Mouse (Mus musculus): Measurements from ENCODE around the gene Klk1b21. TPM values are rescaled to one million over a fixed set of nuclear protein-coding genes. Genes with fewer than 3 reads are reported as not detected.
"Not testable (repeated sequence)": the region's sequence is repeated elsewhere in the genome, so short reads cannot be mapped to it uniquely, and the experiment has no call there.

Klk1b21 gene
- not detected in 2 replicates for polyA plus RNA-seq (2015; fragmentation: Nextera tagmentation; extraction: Ambion mirVana)

DNA sequence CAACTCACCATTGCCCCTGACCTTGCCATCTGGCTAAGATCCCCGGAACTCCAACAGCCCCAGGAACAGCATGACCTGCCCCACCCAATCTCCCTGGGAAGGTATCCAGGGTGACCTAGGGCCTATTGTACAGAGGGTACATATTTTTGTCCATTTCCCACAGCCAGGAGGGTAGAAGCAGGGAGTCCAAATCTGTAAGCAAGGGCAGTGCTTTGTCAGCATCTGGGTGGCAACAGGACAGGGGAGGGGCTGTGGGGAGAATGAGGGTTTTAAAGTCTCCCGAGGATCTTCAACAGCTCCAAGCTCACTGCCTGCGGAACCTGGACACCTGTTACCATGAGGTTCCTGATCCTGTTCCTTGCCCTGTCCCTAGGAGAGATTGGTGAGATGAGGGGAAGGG, at the start of gene Klk1b21:
Gene Klk1b21, plus strand, starts transcription at position 301 of the 400 bp plus-strand sequence.
- not testable (repeated sequence) for H3K36me3 ChIP-seq; H3K9me3 ChIP-seq (replicated peaks); H3K4me1 ChIP-seq (replicated peaks); H3K27ac ChIP-seq; ATAC-seq (replicated peaks; ENCODE audit: insufficient number of reproducible peaks, insufficient read depth, low FRiP score, low read depth); H3K4me2 ChIP-seq; H3K27me3 ChIP-seq; H3K4me3 ChIP-seq; H3K9ac ChIP-seq
- 72% methylated on average over 3 of the region's 3 CpGs for WGBS

DNA sequence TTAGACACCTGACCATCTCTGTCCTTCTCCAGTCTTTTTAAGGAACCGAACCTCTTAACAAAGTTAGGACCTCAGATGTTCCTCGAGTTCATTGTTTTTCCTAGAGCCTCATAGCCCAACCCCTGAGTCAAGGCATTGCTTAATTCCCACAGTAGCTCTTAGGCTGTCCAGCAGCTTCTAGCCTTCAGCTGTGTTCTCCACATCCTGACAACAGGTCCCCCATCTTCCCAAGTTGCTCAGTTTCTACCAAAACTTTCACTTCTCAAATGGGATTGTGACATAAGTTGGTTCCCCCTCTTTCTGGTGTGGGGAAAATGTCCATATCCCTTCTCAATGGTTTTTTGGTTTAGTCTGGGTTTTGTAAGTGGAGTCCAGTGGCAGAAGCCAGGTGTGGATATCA, 30.0 kb upstream of the Klk1b21 start:
- H3K27ac ChIP-seq: no peak overlapping the region

DNA sequence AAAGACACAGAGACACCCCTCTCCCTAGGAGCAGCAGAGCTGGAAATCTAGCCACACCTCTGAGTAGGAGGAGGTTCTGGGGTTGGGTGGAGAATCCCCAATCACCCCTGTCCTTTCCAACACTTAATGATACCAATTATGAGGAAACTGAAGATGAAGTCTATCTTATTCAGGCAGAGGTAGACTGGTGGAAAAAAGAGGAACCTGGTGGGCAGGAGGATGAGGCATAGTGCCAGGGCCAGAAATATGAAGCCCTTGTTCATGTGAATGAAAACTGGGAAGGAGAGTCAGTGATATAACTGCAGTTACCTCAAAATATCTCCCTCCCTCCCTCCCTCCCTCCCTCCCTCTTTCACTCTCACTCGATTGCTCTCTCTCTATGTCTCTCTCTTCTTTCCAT, 24.4 kb upstream of the Klk1b21 start:
- ATAC-seq (replicated peaks; ENCODE audit: insufficient number of reproducible peaks, insufficient read depth, low FRiP score, low read depth): no peak
- H3K27me3 ChIP-seq: no peaks in the 10 kb centered on the region
- H3K27ac ChIP-seq: no peak overlapping the region
- no peak overlapping the region for H3K4me2 ChIP-seq
- H3K9ac ChIP-seq: no peak overlapping the region
- no peaks in the 10 kb centered on the region for H3K9me3 ChIP-seq (replicated peaks)
- no peaks in the 10 kb centered on the region for H3K36me3 ChIP-seq
- no peaks in the 10 kb centered on the region for H3K4me1 ChIP-seq (replicated peaks)
- no peak overlapping the region for H3K4me3 ChIP-seq
- WGBS: 20% methylated on average over 1 of the region's 1 CpGs

More for the DNA sequence above, 30.0 kb upstream of the Klk1b21 start:
- Histone ChIP-seq H3K27me3 (no peaks in the 10 kb centered on the region), H3K9me3 (replicated peaks) (no peaks in the 10 kb centered on the region), H3K9ac (no peak overlapping the region), H3K4me3 (no peak overlapping the region), H3K36me3 (no peaks in the 10 kb centered on the region), H3K4me2 (no peak overlapping the region), H3K4me1 (replicated peaks) (no peaks in the 10 kb centered on the region)
- ATAC-seq (replicated peaks; ENCODE audit: insufficient number of reproducible peaks, insufficient read depth, low FRiP score, low read depth): no peak
- 73% methylated on average over 2 of the region's 2 CpGs for WGBS

DNA sequence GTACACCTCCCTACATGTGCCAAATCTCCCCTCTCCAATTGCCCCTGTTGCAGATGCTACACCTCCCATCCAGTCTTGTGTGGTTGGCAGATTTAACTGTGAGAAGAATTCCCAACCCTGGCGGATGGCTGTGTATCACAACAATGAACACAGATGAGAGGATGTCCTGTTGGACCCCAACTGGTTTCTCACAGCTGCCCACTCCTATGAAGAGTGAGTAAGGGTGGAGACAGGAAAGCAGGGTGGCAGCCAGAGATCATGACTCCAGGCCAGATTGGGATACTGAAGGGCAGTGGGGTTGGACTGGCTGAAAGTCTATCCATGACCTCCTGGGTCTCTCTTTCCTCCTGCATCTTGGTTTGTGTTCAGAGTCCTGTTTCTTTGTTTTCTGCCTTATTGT, 6.0 kb upstream of the Klk1b21 start:
- Histone ChIP-seq H3K9ac (no peak overlapping the region), H3K27ac (no peak overlapping the region), H3K4me3 (no peak overlapping the region), H3K36me3 (no peaks in the 10 kb centered on the region), H3K4me2 (no peak overlapping the region), H3K27me3 (no peaks in the 10 kb centered on the region), H3K4me1 (replicated peaks) (no peaks in the 10 kb centered on the region), H3K9me3 (replicated peaks) (no peaks in the 10 kb centered on the region)
- 71% methylated on average over 1 of the region's 1 CpGs for WGBS
- ATAC-seq (replicated peaks; ENCODE audit: insufficient number of reproducible peaks, insufficient read depth, low FRiP score, low read depth): no peak

DNA sequence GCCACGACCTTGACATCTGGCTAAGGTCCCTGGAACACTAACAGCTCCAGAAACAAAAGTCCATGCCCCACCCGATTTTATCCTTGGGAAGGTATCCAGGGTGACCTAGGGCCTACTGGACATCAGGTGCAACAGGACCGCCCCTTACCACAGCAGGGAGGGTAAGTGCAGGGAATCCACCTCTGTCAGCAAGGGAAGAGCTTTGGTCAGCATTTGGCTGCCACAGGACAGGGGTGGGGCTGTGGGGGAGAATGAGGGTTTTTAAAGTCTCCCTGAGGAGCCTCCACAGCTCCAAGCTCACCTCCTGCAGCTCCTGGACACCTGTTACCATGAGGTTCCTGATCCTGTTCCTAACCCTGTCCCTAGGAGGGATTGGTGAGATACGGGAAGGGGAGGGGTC, 10.2 kb downstream of the Klk1b21 start, which contains the start of gene Klk1b22:
Gene Klk1b22, plus strand, starts transcription at position 301 of the 400 bp plus-strand sequence.
- H3K9me3 ChIP-seq (replicated peaks): no peaks in the 10 kb centered on the region
- H3K27ac ChIP-seq: no peak within 1 kb of the TSS
- no peaks in the 10 kb centered on the region for H3K36me3 ChIP-seq
- WGBS: 59% methylated on average over 4 of the region's 4 CpGs
- no peak for ATAC-seq (replicated peaks; ENCODE audit: insufficient number of reproducible peaks, insufficient read depth, low FRiP score, low read depth)
- no peak within 1 kb of the TSS for H3K4me3 ChIP-seq
- no peaks in the 10 kb centered on the region for H3K4me1 ChIP-seq (replicated peaks)
- no peak within 1 kb of the TSS for H3K4me2 ChIP-seq
- no peaks in the 10 kb centered on the region for H3K27me3 ChIP-seq
- no peak within 1 kb of the TSS for H3K9ac ChIP-seq

DNA sequence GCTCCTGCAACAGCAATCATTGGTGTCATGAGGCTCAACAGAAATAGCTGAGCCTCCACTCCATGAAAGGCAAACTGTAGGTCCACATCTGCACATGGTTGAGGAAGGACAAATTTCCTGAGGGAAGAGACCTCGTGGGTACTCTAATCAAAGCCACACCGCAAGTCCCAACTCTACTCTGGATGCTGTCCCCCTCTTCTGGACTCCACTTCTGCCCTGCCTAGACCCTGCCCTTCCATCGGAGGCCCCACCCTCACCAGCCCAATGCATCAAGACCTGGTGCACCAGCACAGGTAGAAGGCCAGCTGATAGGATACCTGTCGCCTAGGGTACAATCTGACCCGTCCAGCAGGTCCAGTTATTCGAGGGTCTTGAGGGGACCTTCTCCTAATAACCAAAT, 21.3 kb downstream of the Klk1b21 start:
- Histone ChIP-seq H3K4me1 (replicated peaks) (no peaks in the 10 kb centered on the region), H3K4me3 (no peak overlapping the region), H3K9me3 (replicated peaks) (no peaks in the 10 kb centered on the region), H3K9ac (no peak overlapping the region), H3K4me2 (no peak overlapping the region), H3K36me3 (no peaks in the 10 kb centered on the region), H3K27ac (no peak overlapping the region), H3K27me3 (no peaks in the 10 kb centered on the region)
- ATAC-seq (replicated peaks; ENCODE audit: insufficient number of reproducible peaks, insufficient read depth, low FRiP score, low read depth): no peak
- 78% methylated on average over 6 of the region's 6 CpGs for WGBS

DNA sequence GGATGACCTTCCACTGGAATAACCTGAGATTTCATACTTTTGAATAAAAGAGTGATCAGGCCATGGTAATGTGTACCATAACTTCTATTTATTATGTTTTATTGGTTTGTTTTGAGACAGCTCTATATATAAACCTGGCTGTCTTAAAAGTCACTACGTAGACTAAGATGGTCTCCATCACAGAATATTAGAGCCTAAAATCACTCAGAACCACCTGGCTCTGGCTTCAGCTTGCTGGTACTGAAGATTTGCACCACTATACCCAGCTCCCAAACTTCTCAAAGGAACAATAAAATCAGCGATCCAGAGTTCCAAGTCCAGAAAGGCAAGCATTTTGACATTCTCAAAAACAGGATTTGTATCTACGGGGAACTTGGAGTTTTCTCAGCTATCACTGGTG, 34.3 kb downstream of the Klk1b21 start, which contains the start of gene Klk1b16:
Gene Klk1b16, plus strand, starts transcription at position 301 of the 400 bp plus-strand sequence.
- no peak for ATAC-seq (replicated peaks; ENCODE audit: insufficient number of reproducible peaks, insufficient read depth, low FRiP score, low read depth)
- no peak within 1 kb of the TSS for H3K4me2 ChIP-seq
- no peaks in the 10 kb centered on the region for H3K36me3 ChIP-seq
- H3K9me3 ChIP-seq (replicated peaks): no peaks in the 10 kb centered on the region
- 80% methylated on average over 3 of the region's 3 CpGs for WGBS
- H3K27me3 ChIP-seq: no peaks in the 10 kb centered on the region
- H3K4me1 ChIP-seq (replicated peaks): no peaks in the 10 kb centered on the region
- H3K9ac ChIP-seq: no peak within 1 kb of the TSS
- no peak within 1 kb of the TSS for H3K27ac ChIP-seq
- no peak within 1 kb of the TSS for H3K4me3 ChIP-seq

Other genes starting within 250 kb of the Klk1b21 start
- 0.18 TPM in 1 of 2 replicates, not detected in the other for gene Klk4, start 221.2 kb upstream of the Klk1b21 start, polyA plus RNA-seq (2015; fragmentation: Nextera tagmentation; extraction: Ambion mirVana)
- not detected in 2 replicates for gene Klk15, start 168.6 kb upstream of the Klk1b21 start, polyA plus RNA-seq (2015; fragmentation: Nextera tagmentation; extraction: Ambion mirVana)
- not detected in 2 replicates for gene Klk1b8, start 151.7 kb upstream of the Klk1b21 start, polyA plus RNA-seq (2015; fragmentation: Nextera tagmentation; extraction: Ambion mirVana)
- gene Klk1b1, start 135.6 kb upstream of the Klk1b21 start, polyA plus RNA-seq (2015; fragmentation: Nextera tagmentation; extraction: Ambion mirVana): not detected in 2 replicates
- gene Klk1b9, start 126.3 kb upstream of the Klk1b21 start, polyA plus RNA-seq (2015; fragmentation: Nextera tagmentation; extraction: Ambion mirVana): not detected in 2 replicates
- not detected in 2 replicates for gene Klk1b11, start 106.5 kb upstream of the Klk1b21 start, polyA plus RNA-seq (2015; fragmentation: Nextera tagmentation; extraction: Ambion mirVana)
- gene Klk1b26, start 90.2 kb upstream of the Klk1b21 start, polyA plus RNA-seq (2015; fragmentation: Nextera tagmentation; extraction: Ambion mirVana): not detected in 2 replicates
- not detected in 2 replicates for gene Klk1b27, start 50.0 kb upstream of the Klk1b21 start, polyA plus RNA-seq (2015; fragmentation: Nextera tagmentation; extraction: Ambion mirVana)
- gene Klk1b22, start 10.3 kb downstream of the Klk1b21 start, polyA plus RNA-seq (2015; fragmentation: Nextera tagmentation; extraction: Ambion mirVana): not detected in 2 replicates
- gene Klk1b16, start 34.4 kb downstream of the Klk1b21 start, polyA plus RNA-seq (2015; fragmentation: Nextera tagmentation; extraction: Ambion mirVana): not detected in 2 replicates
- gene Klk1b24, start 85.9 kb downstream of the Klk1b21 start, polyA plus RNA-seq (2015; fragmentation: Nextera tagmentation; extraction: Ambion mirVana): not detected in 2 replicates
- not detected in 2 replicates for gene Klk1b3, start 95.9 kb downstream of the Klk1b21 start, polyA plus RNA-seq (2015; fragmentation: Nextera tagmentation; extraction: Ambion mirVana)
- gene Klk1b4, start 105.1 kb downstream of the Klk1b21 start, polyA plus RNA-seq (2015; fragmentation: Nextera tagmentation; extraction: Ambion mirVana): not detected in 2 replicates
- gene Klk1b5, start 113.6 kb downstream of the Klk1b21 start, polyA plus RNA-seq (2015; fragmentation: Nextera tagmentation; extraction: Ambion mirVana): not detected in 2 replicates
- gene Klk1, start 123.0 kb downstream of the Klk1b21 start, polyA plus RNA-seq (2015; fragmentation: Nextera tagmentation; extraction: Ambion mirVana): 0.13 TPM in 1 of 2 replicates, not detected in the other
- 0.09 TPM in 1 of 2 replicates, not detected in the other for gene Gm36864, start 133.8 kb downstream of the Klk1b21 start, polyA plus RNA-seq (2015; fragmentation: Nextera tagmentation; extraction: Ambion mirVana)
- 0.62 and 1.1 TPM in 2 replicates for gene 1700028J19Rik, start 144.4 kb downstream of the Klk1b21 start, polyA plus RNA-seq (2015; fragmentation: Nextera tagmentation; extraction: Ambion mirVana)
- 59.5 and 86.8 TPM in 2 replicates for gene 2410002F23Rik, start 144.4 kb downstream of the Klk1b21 start, polyA plus RNA-seq (2015; fragmentation: Nextera tagmentation; extraction: Ambion mirVana)
- gene Acp4, start 155.1 kb downstream of the Klk1b21 start, polyA plus RNA-seq (2015; fragmentation: Nextera tagmentation; extraction: Ambion mirVana): not detected in 2 replicates
- gene Gm15517, start 159.1 kb downstream of the Klk1b21 start, polyA plus RNA-seq (2015; fragmentation: Nextera tagmentation; extraction: Ambion mirVana): not detected in 2 replicates
- gene Clec11a, start 204.6 kb downstream of the Klk1b21 start, polyA plus RNA-seq (2015; fragmentation: Nextera tagmentation; extraction: Ambion mirVana): 1.0 and 2.5 TPM in 2 replicates
- gene Shank1, start 207.9 kb downstream of the Klk1b21 start, polyA plus RNA-seq (2015; fragmentation: Nextera tagmentation; extraction: Ambion mirVana): 0.58 and 0.74 TPM in 2 replicates